Mouse (Mus musculus): ENCODE data around the gene Rab11b.
"Not testable (repeated sequence)": the region's sequence is repeated elsewhere in the genome, so short reads cannot be mapped to it uniquely, and the experiment has no call there.

The Rab11b gene

GRCm38 (mm10) chr17:33773426-33773825 is 13.1 kb upstream of the Rab11b start:
- in situ Hi-C loops (cut with MboI, MseI): no loop called here

GRCm38 (mm10) chr17:33771617-33772016 is 11.3 kb upstream of the Rab11b start:
- in situ Hi-C loops (cut with MboI, MseI): no loop called here

GRCm38 (mm10) chr17:33766389-33766788 is 6.1 kb upstream of the Rab11b start:
- in situ Hi-C loops (cut with MboI, MseI): no loop called here

DNA sequence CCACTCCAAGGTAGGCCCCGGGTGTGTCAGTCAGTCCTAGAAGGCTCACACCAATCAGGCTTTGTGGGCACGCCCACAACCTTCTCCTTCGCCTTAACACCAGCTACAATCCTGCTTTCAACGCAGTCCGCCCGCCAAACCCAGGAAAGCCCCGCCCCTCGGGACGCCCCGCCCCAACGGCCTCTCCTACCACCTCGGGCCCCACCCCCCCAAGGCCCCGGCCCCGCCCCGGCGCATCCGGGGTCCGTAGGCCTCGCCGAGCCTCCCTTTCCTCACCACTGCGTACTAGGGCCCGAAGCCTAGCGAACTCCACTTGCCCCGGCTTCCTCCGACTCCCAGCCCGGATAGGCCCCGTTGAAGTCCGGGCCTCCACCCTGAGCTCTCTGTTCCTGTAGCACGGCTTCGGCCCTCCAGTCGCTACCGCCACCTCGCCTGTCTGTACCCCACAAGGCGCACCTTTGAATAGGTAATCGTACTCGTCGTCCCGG is 519 bp downstream of the Rab11b start:
- in situ Hi-C loops (cut with MboI, MseI): no loop called here

GRCm38 (mm10) chr17:33757231-33757630 is 3.1 kb downstream of the Rab11b start:
- in situ Hi-C loops (cut with MboI, MseI): no loop called here

DNA sequence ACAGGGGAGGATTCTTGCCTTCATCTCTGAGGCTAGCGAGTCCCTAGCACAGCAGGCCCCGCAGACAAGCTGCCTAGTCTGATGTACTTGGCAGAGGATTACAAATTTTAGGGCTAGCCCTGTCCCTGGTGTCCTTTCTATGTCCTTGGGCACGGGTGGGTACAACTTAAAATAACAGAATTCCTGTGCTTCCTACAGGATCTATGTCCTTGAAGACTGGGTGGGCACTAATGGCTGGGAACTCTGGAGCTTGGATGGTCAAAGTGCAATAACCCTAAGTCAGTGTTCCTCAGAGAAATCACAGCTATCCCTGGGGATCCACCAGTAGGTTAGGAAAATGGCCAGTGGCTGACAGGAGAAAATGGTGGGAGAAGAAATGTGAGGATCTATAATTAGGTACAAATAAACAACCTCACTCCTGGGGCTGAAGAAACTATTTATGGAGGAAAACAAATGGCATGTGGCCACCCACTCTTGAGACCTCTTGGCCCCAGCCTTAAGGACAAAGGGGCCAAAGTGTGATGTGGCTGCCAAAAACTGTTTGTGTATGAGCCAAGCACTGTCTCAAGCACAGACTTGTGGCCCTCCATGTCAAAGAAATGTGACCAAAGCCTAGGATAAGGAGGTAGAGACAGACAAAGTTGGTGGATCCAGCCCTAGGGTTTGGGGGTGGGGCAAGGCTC is 4.1 kb downstream of the Rab11b start:
- in situ Hi-C loops (cut with MboI, MseI): no loop called here

- in situ Hi-C loops (cut with MboI, MseI): no loop called here
These were observed 4.8 kb downstream of the Rab11b start for GRCm38 (mm10) chr17:33755418-33756107.

DNA sequence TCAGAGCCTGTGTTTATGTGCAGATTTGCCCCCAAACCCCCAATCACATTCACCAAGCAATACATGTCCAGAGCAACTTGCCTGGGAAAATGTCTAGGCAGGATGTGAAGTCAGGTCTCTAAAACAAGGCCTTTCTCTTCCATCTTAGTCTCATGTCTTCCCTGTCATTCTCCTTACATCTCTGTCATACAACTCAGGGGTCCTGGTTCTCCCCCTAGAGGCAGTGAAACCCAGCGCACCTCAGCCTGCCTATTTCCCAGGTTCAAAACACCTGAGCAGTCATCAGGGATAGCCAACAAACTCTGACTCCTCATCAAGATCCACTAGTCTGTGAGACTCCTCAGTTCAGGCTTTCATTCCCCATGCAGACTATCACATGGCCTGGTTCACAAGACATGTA is 5.7 kb downstream of the Rab11b start:
- in situ Hi-C loops (cut with MboI, MseI): no loop called here

DNA sequence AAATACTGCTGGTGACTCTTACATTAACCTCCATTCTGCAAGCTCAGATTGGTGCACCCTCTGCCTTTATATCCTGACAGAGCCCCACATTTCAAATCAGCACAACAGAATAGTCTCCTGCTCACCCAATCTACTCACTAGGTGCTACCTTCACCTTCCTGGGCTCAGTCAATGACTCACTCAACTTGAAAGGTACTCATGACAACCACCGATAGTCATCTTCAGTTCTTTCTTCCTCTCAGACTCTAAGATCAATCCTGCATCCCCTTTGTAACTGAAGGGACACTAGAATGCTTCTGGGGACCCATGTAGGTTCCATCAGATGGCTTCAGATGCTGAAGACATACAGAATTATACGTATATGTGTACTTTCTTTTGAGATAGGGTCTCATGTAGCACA is 8.0 kb downstream of the Rab11b start:
- in situ Hi-C loops (cut with MboI, MseI): no loop called here

- in situ Hi-C loops (cut with MboI, MseI): no loop called here
These were observed 9.1 kb downstream of the Rab11b start for GRCm38 (mm10) chr17:33751181-33751580.

- in situ Hi-C loops (cut with MboI, MseI): loop anchor here in 1 of 2 experiments (5.0 to 10.0 kb wide), 2 partner anchors 48 to 1955 kb away; partner anchors contain the start of gene Ddr1
These were observed 10.9 kb downstream of the Rab11b start for GRCm38 (mm10) chr17:33749451-33749850.

- in situ Hi-C loops (cut with MboI, MseI): loop anchor here in 1 of 2 experiments (5.0 to 10.0 kb wide), 2 partner anchors 51 to 1959 kb away; partner anchors contain the start of gene Ddr1
These were observed 14.3 kb downstream of the Rab11b start for GRCm38 (mm10) chr17:33746011-33746410.

- in situ Hi-C loops (cut with MboI, MseI): loop anchor here in 1 of 2 experiments (5.0 to 10.0 kb wide), 2 partner anchors 52 to 1960 kb away; partner anchors contain the start of gene Ddr1
These were observed 15.5 kb downstream of the Rab11b start for GRCm38 (mm10) chr17:33744686-33745384.

- in situ Hi-C loops (cut with MboI, MseI): loop anchor here in 1 of 2 experiments (10.0 kb wide), 1 partner anchor 1962 kb away; the partner anchor contains the start of gene Ddr1
These were observed 17.9 kb downstream of the Rab11b start for GRCm38 (mm10) chr17:33742420-33742819.

GRCm38 (mm10) chr17:33733526-33733925 is 26.8 kb downstream of the Rab11b start:
- in situ Hi-C loops (cut with MboI, MseI): not testable (repeated sequence)

DNA sequence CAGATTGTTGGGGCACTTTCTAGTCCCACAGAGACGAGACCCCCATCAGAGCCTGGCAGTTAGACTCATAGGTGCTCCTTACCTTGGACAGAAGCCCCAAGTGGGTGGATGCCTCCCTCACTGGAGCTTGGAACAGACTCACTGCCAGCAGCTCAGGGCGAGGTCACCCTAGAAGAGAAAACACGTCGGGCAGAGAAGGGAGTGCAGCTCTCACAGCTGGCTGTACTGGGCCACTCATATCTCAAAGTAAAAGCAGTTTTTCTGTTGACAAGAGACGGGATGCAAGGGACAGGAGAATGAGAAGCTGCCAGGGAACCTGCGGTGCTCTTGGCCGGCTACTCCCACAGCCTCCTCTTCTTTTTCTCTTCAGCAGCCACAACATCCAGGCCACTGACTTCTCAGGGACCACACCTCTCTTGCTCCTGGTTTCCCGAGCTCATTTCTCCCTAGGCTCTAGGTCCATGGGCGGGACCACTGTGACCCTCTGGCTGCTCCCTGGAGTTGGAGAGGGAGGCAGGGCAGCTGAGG is 27.7 kb downstream of the Rab11b start:
- in situ Hi-C loops (cut with MboI, MseI): not testable (repeated sequence)

GRCm38 (mm10) chr17:33729215-33729614 is 31.1 kb downstream of the Rab11b start:
- in situ Hi-C loops (cut with MboI, MseI): no loop called here

- in situ Hi-C loops (cut with MboI, MseI): no loop called here
These were observed 31.9 kb downstream of the Rab11b start for GRCm38 (mm10) chr17:33728396-33728795.

- in situ Hi-C loops (cut with MboI, MseI): no loop called here
These were observed 40.5 kb downstream of the Rab11b start for GRCm38 (mm10) chr17:33719736-33720378.

GRCm38 (mm10) chr17:33718944-33719725 is 41.2 kb downstream of the Rab11b start:
- in situ Hi-C loops (cut with MboI, MseI): no loop called here

Data from T-helper 17 cell (primary cell).